Mouse (Mus musculus): ENCODE measurements around the gene Setd2. TPM values are rescaled to one million over a fixed set of nuclear protein-coding genes. Genes with fewer than 3 reads are reported as not detected.

Setd2 gene
- total RNA-seq, 1 experiment from 2014 or later: 254 TPM

- no peak for ATAC-seq (replicated peaks; ENCODE audit: low read depth, poor library complexity, severe bottlenecking)
These were observed 90.3 kb downstream of the Setd2 start for GRCm38 (mm10) chr9:110622621-110623219.

DNA sequence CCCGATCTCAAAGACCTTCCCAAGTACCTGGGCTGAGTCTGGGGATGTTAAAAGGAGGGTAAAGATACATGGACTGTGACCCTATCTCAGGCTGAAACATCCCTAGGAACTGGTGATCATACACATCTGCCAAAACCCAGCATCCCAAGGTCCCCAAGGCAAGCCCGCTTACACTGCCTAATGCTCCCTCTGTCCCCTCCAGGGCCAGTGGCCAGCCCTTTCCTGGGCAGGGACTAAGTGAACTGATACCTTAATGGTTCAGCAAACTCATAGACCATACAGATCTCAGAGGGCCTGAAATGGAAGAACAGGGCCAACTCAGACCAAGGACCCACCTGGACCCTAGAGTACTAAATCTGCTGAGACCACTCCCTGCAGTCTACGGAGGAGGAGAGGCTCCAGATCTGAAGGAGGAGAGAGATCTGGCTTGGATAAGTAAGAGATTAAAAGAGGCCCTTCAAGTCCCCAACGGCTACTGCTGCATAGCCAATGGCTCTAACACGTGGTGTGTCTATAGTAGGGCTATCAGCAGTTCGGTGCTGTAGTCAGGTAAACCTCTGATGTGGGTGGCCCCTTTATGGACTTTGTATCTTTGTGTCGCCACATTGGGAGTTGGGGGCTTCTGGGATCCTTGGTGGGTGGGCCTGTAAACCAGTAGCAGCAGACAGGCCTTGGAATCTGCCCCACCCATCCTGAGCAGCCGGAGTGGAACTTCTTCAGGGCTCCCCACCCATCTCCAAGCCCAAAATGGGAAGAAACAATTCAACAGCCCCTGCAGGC lies 91.2 kb downstream of the Setd2 start:
- no peak for ATAC-seq (replicated peaks; ENCODE audit: low read depth, poor library complexity, severe bottlenecking)

- peak; percentile 84 for ATAC-seq (replicated peaks; ENCODE audit: low read depth, poor library complexity, severe bottlenecking)
These were observed 92.2 kb downstream of the Setd2 start, which contains the start of gene Nradd for GRCm38 (mm10) chr9:110624361-110625166. Nradd (minus strand) TSS chr9:110624452.

DNA sequence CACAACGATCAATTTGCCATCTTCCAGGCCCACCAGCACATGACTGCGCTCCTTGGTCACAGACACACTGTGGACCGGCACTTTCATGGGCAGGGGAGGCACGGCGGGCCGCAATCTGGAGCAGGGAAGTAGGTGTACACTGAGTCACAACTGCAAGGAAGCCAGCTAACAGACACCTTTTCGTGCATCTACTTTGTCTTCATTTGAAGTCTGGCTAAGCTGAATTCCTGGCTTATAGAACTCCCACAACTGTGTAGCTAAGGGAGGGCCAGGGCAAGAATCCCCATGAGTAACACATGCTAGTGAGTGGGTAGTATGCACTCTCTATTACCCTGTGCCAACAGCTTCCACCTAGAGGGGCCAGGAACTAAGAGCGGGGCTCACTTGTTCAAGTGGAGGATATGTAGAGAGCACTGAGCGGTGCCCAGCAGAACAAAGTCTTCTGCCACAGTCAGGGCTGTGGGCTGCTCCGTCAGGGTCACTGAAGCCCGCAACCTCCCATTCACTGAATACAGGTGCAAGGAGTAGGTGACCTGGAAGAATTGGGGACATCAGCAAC lies 93.0 kb downstream of the Setd2 start:
- ATAC-seq (replicated peaks; ENCODE audit: low read depth, poor library complexity, severe bottlenecking): no peak

GRCm38 (mm10) chr9:110630171-110630570 lies 97.8 kb downstream of the Setd2 start:
- ATAC-seq (replicated peaks; ENCODE audit: low read depth, poor library complexity, severe bottlenecking): no peak

DNA sequence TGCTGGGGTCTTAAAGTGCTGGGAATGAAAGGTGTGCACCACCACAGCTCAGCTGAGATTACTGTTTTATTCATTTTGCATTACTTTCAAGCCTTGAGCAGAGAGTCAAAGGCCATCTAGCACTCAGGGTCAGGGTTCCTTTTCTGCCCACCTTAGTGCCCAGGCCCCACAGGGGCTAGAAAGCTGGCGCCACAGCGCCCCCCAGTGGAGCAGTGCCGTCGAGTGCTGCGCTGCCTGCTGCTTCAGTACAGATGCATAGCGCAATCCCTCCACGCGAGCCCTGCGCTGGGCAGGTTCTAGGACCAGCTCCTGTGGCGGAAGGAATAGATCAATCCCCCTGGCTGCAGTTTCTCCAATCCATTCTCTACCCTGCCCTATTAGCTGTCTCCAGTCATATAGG lies 98.8 kb downstream of the Setd2 start:
- ATAC-seq (replicated peaks; ENCODE audit: low read depth, poor library complexity, severe bottlenecking): peak; percentile 43; the same call in 1 of the 2 replicates

- ATAC-seq (replicated peaks; ENCODE audit: low read depth, poor library complexity, severe bottlenecking): no peak
These were observed 99.4 kb downstream of the Setd2 start for GRCm38 (mm10) chr9:110631651-110632275.

- ATAC-seq (replicated peaks; ENCODE audit: low read depth, poor library complexity, severe bottlenecking): no peak
These were observed 100.3 kb downstream of the Setd2 start for GRCm38 (mm10) chr9:110632671-110633070.

GRCm38 (mm10) chr9:110633882-110634281 lies 101.5 kb downstream of the Setd2 start:
- no peak for ATAC-seq (replicated peaks; ENCODE audit: low read depth, poor library complexity, severe bottlenecking)

GRCm38 (mm10) chr9:110635225-110635624 lies 102.8 kb downstream of the Setd2 start:
- ATAC-seq (replicated peaks; ENCODE audit: low read depth, poor library complexity, severe bottlenecking): peak; percentile 75

- ATAC-seq (replicated peaks; ENCODE audit: low read depth, poor library complexity, severe bottlenecking): no peak
These were observed 106.2 kb downstream of the Setd2 start for GRCm38 (mm10) chr9:110638611-110639021.

DNA sequence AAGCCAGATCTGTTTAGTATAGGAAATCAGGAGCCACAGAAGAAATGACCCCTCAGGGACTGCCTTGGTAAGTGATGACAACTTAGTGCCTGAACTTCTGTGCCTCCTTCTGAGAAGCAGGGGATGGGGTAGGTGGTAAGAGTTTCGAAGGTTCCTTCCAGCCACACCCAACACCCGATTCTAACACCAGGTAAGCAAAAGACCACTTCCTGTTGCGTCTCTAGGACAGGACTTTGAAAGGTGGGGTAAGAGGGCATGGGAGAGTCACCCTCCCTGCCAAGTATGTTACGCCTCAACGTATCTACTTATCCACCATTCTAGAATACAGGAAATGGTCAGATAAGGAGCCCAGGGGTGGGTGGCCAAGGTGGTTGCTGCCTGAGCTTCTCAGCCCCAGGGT lies 108.6 kb downstream of the Setd2 start:
- no peak for ATAC-seq (replicated peaks; ENCODE audit: low read depth, poor library complexity, severe bottlenecking)

GRCm38 (mm10) chr9:110642812-110643524 lies 110.6 kb downstream of the Setd2 start:
- no peak for ATAC-seq (replicated peaks; ENCODE audit: low read depth, poor library complexity, severe bottlenecking)

GRCm38 (mm10) chr9:110643787-110644186 lies 111.4 kb downstream of the Setd2 start:
- ATAC-seq (replicated peaks; ENCODE audit: low read depth, poor library complexity, severe bottlenecking): no peak

DNA sequence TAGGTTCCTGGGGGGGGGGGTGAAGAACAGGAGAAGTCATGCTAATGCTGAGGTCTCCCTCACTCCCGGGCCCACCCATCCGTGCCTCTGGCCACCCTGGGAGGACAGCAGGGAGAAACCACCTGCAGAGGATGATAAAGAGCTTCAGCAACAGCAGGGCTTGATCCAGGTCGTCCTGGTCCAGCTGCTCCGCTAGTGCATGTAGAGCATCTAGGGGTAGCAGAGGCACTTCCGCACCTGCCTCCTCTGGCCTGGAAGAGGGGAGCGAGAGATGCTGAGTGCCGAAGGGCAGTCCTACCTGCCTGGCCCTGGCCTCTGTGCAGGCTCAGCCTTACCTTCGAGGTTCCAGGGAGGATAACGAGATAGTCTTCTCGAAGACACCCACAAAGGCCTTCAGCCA lies 111.9 kb downstream of the Setd2 start:
- ATAC-seq (replicated peaks; ENCODE audit: low read depth, poor library complexity, severe bottlenecking): no peak

GRCm38 (mm10) chr9:110645219-110645618 lies 112.8 kb downstream of the Setd2 start:
- peak; percentile 92 for ATAC-seq (replicated peaks; ENCODE audit: low read depth, poor library complexity, severe bottlenecking)

GRCm38 (mm10) chr9:110649775-110650174 lies 117.4 kb downstream of the Setd2 start:
- ATAC-seq (replicated peaks; ENCODE audit: low read depth, poor library complexity, severe bottlenecking): no peak

GRCm38 (mm10) chr9:110651931-110652722 lies 119.7 kb downstream of the Setd2 start:
- ATAC-seq (replicated peaks; ENCODE audit: low read depth, poor library complexity, severe bottlenecking): 0 out of 2 replicates have a peak, but pooled peaks have one; percentile 2

Measured in common myeloid progenitor, adult 5-6 weeks (primary cell).